Mouse (Mus musculus): ENCODE measurements around the gene Chrnd. TPM values are rescaled to one million over a fixed set of nuclear protein-coding genes. Genes with fewer than 3 reads are reported as not detected.

The Chrnd gene
- polyA plus RNA-seq, 2 experiments, result 6.2 to 12.4 TPM

GRCm38 (mm10) chr1:87245929-87246815 lies 55.8 kb downstream of the Chrnd start:
- DNase-seq (ENCODE audit: low spot score), result peak; percentile 72
- no peak for TF ChIP-seq POLR2A (IDR thresholded peaks at IDR 0.05; ENCODE audit: borderline replicate concordance, extremely low read depth, insufficient read depth, insufficient read length)

More at GRCm38 (mm10) chr1:87245929-87246815, 55.8 kb downstream of the Chrnd start:
- Histone ChIP-seq H3K4me1 (ENCODE audit: control insufficient read depth, insufficient read depth, low read length) (no peaks in the 10 kb centered on the region), H3K36me3 (ENCODE audit: control insufficient read depth, insufficient read depth, low read length) (no peaks in the 10 kb centered on the region), H3K27me3 (ENCODE audit: control insufficient read depth, insufficient read depth, low read length) (no peaks in the 10 kb centered on the region), H3K4me2 (replicated peaks; ENCODE audit: low read depth, low read length, severe bottlenecking) (peak overlapping the region; percentile 30), H3K4me3 (replicated peaks; ENCODE audit: low read length) (no peak overlapping the region), H3K27ac (replicated peaks; ENCODE audit: low read depth, low read length) (no peak overlapping the region), H3K9ac (ENCODE audit: low read depth, low read length, severe bottlenecking) (no peak overlapping the region), H3K9me3 (ENCODE audit: control insufficient read depth, low read length) (no peaks in the 10 kb centered on the region)
- 24% methylated on average over 22 of the region's 22 CpGs for WGBS
- peak; percentile 89 for ATAC-seq (ENCODE audit: low FRiP score, low read depth)

Other genes with a start within 250 kb of the Chrnd start
- not detected in 2 replicates for gene Alppl2, start 100.7 kb upstream of the Chrnd start, polyA plus RNA-seq (2012; rRNA removed)
- not detected in 2 replicates for gene Alppl2, start 100.7 kb upstream of the Chrnd start, polyA plus RNA-seq (2014; fragmentation: Nextera tagmentation; extraction: Ambion mirVana)
- 0.05 and 0.19 TPM in 2 replicates for gene Alpi, start 89.0 kb upstream of the Chrnd start, polyA plus RNA-seq (2012; rRNA removed)
- gene Alpi, start 89.0 kb upstream of the Chrnd start, polyA plus RNA-seq (2014; fragmentation: Nextera tagmentation; extraction: Ambion mirVana), result 0.10 TPM in 1 of 2 replicates, not detected in the other
- 0.04 and 0.11 TPM in 2 replicates for gene Akp3, start 65.6 kb upstream of the Chrnd start, polyA plus RNA-seq (2012; rRNA removed)
- gene Akp3, start 65.6 kb upstream of the Chrnd start, polyA plus RNA-seq (2014; fragmentation: Nextera tagmentation; extraction: Ambion mirVana), result not detected in 2 replicates
- gene Ecel1, start 34.1 kb upstream of the Chrnd start, polyA plus RNA-seq (2012; rRNA removed), result 1.4 and 2.0 TPM in 2 replicates
- gene Ecel1, start 34.1 kb upstream of the Chrnd start, polyA plus RNA-seq (2014; fragmentation: Nextera tagmentation; extraction: Ambion mirVana), result 0.61 and 1.0 TPM in 2 replicates
- 0.17 and 0.18 TPM in 2 replicates for gene Prss56, start 7.3 kb upstream of the Chrnd start, polyA plus RNA-seq (2012; rRNA removed)
- 0.22 TPM in 1 of 2 replicates, not detected in the other for gene Prss56, start 7.3 kb upstream of the Chrnd start, polyA plus RNA-seq (2014; fragmentation: Nextera tagmentation; extraction: Ambion mirVana)
- 44.7 and 50.8 TPM in 2 replicates for gene Chrng, start 14.1 kb downstream of the Chrnd start, polyA plus RNA-seq (2012; rRNA removed)
- gene Chrng, start 14.1 kb downstream of the Chrnd start, polyA plus RNA-seq (2014; fragmentation: Nextera tagmentation; extraction: Ambion mirVana), result 18.2 and 29.3 TPM in 2 replicates
- 84.7 and 118 TPM in 2 replicates for gene Eif4e2, start 23.3 kb downstream of the Chrnd start, polyA plus RNA-seq (2012; rRNA removed)
- 139 and 144 TPM in 2 replicates for gene Eif4e2, start 23.3 kb downstream of the Chrnd start, polyA plus RNA-seq (2014; fragmentation: Nextera tagmentation; extraction: Ambion mirVana)
- gene Efhd1, start 73.8 kb downstream of the Chrnd start, polyA plus RNA-seq (2012; rRNA removed), result 2.3 TPM in 2 replicates
- 2.2 and 2.5 TPM in 2 replicates for gene Efhd1, start 73.8 kb downstream of the Chrnd start, polyA plus RNA-seq (2014; fragmentation: Nextera tagmentation; extraction: Ambion mirVana)
- 64.0 and 65.6 TPM in 2 replicates for gene Gigyf2, start 136.4 kb downstream of the Chrnd start, polyA plus RNA-seq (2012; rRNA removed)
- 47.7 and 57.5 TPM in 2 replicates for gene Gigyf2, start 136.4 kb downstream of the Chrnd start, polyA plus RNA-seq (2014; fragmentation: Nextera tagmentation; extraction: Ambion mirVana)
- 0.32 and 0.44 TPM in 2 replicates for gene Kcnj13, start 204.1 kb downstream of the Chrnd start, polyA plus RNA-seq (2012; rRNA removed)
- gene Kcnj13, start 204.1 kb downstream of the Chrnd start, polyA plus RNA-seq (2014; fragmentation: Nextera tagmentation; extraction: Ambion mirVana), result 1.2 and 1.3 TPM in 2 replicates